Mouse (Mus musculus) kidney, adult 18-20 months (tissue): ENCODE data around the gene Uggt1.
A peak's percentile ranks its signal among the peaks of the same experiment; 100 is the strongest.

ENCODE experiments used
- DNase-seq: peaks from one replicate; pipeline ENCODE4 v3.0.0; 2021

Uggt1 gene

DNA sequence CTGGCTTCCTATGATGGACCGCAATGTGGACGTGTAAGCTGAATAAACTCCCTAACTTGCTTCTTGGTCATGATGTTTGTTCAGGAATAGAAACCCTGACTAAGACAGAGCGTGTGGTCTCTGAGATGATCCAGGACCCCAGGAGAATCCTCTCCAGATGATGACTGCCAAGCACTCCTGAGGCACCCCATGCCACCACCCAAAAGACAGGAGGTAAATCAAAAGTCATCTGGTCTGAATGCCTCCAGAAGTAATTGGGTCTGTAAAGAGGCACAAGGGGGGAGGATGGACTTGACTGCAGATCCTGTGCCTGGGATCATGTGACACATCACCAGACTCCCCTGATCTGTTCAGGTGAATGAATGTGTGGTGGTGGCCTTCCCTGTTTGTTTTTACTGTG is 131.9 kb downstream of the Uggt1 start:
- DNase-seq, result no peak

- no peak for DNase-seq
Measured at GRCm38 (mm10) chr1:36109987-36110386, 134.5 kb downstream of the Uggt1 start.

- no peak for DNase-seq
Measured at GRCm38 (mm10) chr1:36105917-36106706, 138.4 kb downstream of the Uggt1 start.

DNA sequence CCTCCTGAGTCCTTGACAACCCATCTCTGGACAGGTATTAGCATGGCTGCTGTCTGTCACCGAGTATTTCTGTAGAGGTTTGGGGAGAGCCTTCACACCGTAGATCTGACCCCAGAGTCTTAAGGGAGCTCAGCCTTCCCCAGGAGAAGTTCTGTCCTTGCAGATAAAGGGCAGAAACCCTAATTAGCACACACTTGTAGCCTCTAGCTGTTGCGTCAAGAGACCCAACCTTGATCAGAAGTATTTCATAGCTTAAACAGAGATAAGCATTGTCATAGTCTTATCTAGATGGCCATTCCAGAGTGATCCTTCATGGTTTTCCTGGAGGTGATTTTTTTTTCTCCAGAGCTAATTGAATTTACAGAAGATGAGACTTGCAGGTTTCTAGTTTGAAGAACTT is 144.1 kb downstream of the Uggt1 start:
- no peak for DNase-seq

GRCm38 (mm10) chr1:36098432-36098831 is 146.1 kb downstream of the Uggt1 start:
- peak; percentile 14 for DNase-seq

DNA sequence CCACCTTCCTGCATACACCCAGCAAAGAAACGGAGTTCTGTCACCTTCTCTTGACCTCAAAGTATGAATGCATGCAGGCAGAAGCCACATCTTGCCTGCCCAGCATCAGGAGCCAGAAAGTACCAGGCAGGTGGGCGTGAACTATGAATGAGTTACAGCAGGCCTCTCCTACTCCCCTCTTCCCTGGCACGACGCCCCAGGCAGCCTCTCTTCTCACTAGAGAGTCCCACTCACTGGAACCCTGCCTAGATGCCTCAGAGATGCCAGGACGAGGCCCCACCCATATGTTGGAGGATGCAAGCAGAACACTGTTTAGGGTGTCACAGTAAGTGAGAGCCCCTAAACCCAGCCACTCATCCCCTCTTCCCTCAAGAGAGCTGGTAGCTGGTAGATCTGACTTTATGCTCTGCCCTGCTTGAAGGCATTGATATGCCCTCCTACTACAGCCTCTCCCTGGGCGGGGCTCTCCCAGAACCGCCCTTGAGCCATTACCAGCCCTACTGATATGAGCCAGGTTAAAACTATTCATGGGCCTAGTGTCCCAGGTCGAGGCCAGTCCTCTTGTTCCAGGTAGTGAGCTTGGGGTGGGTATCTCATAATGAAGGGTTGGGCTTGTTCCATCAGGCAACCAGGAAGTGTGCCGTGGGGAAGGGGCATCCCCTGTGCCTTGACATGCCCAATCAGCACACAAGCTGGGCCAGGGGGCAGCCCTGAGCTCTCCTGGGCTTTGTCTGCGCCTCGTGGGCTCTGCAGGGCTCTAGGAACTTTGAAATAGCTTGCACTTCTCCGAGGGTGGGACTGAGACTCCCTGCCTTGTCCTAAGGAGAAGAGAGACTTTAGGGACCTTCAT is 148.9 kb downstream of the Uggt1 start:
- peak; percentile 32 for DNase-seq

DNA sequence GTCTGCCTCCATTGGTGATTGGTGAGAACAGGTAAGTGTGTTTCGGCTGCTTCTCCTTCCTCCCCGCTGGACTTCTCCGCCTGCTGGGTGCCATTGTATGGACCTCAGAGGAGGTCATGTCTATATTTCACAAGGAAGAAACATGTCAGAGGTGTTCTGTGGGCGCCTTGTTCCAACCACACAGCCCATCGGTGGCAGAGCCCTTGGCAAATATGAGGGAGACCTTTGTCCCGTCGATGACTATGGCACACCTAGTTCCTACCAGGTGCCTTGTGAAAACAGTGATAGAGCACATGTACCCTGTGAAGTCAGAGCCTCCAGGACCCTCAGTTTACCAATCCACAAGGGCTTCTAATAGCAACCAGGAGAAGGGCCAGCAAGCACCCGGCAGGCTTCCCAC is 150.8 kb downstream of the Uggt1 start:
- peak; percentile 6 for DNase-seq

GRCm38 (mm10) chr1:36091246-36091645 is 153.3 kb downstream of the Uggt1 start:
- no peak for DNase-seq

DNA sequence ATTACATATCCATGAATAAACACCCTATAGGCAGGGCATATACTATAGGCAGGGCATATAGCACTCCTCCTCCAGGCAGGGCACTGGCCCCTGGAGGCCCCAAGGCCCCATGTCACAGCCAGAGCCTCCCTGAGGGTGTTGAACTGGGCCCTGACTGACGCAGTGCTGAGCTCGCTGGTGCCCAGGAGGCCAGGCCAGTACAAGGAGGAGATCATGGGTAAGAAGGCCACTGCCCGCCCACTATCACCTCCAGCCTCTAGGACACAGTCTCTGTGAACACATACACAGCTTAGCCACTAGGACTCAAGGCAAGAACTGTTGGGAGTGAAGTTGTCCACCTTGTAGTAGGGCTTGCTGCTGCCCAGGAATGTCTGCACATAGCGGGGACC is 153.8 kb downstream of the Uggt1 start:
- no peak for DNase-seq
